Mouse (Mus musculus): Measurements from ENCODE around the gene Itgal.
"Not testable (repeated sequence)": the region's sequence is repeated elsewhere in the genome, so short reads cannot be mapped to it uniquely, and the experiment has no call there.

Gene Itgal

DNA sequence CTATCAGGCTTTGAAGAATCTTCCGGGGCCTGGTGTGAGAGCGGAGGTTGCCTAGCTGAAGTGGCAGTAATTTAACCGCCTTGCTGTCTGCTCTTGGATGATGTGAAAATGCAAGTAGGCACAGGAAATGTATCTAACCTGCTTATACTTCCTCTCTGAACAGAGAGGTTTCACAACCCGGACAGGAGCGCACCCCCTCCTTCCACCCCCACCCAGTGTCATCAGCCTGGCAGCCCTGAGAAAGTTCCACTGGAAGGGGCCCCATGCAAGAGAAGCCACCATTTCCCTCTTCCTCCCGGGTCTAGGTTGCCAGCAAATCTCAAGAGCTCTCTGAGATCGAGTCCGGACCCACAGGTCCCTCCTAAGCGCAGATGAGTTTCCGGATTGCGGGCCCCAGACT is at the start of gene Itgal:
Gene Itgal (plus strand): TSS at position 163 of the 400 bp plus-strand sequence.
- no peak for DNase-seq

DNA sequence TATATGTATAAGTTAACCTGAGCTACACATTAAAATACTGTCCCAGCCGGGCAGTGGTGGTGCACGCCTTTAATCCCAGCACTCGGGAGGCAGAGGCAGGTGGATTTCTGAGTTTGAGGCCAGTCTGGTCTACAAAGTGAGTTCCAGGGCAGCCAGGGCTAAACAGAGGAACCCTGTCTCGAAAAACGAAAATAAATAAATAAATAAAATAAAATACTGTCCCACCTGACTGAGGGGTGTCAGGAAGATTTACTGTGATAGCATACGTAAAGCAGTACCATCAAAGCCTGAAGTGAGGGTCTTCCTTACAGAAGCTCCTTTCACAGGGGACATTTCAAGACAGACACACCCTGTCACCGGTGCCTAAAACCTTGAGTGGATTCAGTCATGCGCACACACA is 45.5 kb upstream of the Itgal start:
- DNase-seq = not testable (repeated sequence)

DNA sequence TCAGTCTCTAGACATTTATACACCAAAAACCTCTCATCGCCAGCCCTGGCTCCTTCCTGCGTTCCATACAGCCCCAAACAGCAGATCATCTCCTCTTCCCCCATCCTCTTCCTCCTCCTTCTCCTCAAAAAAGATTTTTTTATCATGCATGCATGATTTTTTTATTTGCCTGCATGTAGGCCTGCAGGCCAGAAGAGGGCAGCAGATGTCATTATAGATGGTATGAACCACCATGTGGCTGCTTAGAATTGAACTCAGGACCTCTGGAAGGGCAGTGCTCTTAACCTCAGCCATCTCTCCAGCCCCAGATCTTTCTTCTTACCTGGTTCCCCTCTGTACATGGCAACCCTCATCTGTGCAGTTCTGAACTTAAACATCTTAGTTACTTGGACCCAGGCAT is 43.6 kb upstream of the Itgal start:
- DNase-seq = no peak

DNA sequence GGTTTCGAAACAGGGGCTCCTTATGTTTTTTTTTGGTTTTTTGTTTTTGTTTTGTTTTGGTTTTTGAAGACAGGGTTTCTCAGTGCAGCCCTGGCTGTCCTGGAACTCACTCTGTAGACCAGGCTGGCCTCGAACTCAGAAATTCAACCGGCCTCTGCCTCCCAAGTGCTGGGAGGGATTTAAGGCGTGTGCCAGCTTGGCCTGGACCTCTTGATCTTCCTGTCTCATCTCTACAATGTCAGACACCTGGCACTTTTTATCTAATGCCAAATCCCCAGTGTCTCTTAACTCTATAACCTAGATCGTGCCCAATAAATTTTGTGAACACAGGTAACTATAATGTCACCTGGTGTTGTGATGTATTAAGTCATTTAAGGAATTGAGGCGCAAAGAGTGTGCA is 42.7 kb upstream of the Itgal start:
- DNase-seq = no peak

DNA sequence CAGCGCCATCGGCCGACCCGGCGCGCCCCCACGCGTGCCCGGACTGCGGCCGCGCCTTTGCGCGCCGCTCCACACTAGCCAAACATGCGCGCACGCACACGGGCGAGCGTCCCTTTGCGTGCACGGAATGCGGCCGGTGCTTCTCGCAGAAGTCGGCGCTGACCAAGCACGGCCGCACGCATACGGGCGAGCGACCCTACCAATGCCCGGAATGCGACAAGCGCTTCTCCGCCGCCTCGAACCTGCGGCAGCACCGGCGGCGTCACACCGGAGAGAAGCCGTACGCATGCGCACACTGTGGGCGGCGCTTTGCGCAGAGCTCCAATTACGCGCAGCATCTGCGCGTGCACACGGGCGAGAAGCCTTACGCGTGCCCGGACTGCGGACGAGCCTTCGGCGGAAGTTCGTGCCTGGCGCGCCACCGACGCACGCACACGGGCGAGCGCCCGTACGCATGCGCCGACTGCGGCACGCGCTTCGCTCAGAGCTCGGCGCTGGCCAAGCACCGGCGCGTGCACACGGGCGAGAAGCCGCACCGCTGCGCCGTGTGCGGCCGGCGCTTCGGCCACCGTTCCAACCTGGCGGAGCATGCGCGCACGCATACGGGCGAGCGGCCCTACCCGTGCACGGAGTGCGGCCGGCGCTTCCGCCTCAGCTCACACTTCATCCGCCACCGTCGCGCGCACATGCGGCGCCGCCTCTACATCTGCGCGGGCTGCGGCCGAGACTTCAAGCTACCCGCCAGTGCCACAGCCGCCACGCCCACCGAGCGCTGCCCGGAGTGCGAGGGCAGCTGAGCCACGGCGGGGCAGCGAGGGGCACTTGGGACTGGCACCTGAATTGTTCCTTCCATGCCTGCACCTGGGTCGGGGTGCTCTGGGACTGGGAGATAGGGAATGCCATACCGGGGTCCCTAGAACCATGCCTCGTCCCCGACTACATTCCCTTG is 42.0 kb upstream of the Itgal start:
- peak; percentile 94 for DNase-seq

DNA sequence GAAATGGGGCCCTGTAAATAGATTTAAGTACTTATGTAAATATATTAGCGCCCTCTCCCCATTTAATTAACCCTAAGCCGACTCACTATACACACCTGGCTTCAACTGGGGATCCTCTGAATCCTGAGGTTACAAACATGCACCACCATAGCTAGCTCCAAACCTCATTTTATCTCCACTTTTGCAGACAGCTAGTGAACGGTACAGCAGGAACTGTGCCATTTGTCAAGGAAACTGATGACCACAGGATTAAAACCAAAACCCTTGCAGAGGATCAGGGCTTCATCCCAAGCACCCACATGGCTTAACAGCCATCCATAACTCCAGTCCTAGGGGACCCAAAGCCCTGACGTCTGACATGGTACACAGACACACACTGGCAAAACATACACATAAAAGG is 41.1 kb upstream of the Itgal start:
- DNase-seq = no peak

DNA sequence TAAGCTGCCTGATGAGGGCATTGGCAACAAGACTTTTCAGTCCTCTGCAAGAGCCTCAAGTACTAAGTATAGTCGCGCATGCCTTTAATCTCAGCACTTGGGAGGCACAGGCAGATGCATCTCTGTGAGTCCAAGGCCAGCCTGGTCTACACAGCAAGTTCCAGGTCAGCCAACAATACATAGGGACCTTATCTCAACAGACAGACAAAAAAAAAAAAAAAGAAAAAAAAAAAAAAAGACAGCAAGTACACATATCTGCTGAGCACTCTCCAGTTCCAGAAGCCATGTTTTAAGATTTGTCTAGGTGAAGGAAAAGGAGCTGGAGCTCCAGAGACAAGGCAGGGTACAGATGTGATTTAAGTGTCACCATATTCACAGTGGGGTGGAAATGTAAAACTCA is 40.1 kb upstream of the Itgal start:
- DNase-seq = no peak

DNA sequence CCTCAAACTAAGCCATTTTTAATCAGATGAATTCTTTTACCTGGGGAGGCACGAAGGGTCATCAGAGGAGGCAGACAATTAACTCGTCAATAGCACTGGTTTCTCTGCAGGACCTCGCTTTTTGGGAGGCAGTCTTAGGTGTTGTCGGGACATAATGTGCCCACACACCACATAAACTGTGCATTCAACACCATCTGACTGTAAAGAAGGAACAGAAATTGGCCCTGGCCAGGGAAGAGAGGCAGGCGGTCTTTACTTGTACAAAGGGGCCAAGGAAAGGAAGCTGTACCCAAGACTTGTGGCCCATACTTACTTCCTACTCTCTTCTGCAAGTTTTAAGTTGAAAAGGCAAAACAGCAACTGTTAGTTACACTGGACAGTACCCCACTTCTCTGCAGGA is 39.5 kb upstream of the Itgal start:
- DNase-seq = no peak

DNA sequence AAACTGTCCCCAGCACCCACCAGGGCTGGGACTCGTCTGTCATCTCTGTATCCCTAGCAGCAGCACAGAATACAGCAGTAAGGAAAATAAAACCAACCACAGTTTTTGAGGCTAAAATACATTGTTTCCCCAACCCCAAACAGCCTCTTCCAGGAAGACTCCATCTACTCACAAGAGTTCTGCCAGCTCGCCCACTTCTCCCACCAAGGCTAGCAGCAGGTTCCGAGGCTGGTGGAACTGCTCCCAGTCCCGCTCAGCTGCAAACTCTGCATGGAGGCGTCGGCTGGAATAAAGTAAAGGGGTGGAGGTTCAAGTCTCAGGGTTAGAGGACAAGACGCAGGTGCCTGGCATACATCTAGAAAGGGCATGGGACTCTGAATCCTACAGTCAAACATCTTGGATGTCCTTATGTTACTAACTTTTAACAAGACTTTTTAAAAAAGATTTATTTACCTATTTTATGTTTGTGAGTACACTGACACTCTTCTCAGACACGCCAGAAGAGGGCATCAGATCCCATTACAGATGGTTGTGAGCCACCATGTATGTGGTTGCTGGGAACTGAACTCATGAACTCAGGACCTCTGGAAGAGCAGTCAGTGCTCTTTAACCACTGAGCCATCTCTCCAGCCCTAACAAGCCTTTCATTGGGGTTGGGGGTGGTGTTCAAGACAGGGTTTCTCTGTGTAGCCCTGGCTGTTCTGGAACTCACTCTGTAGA is 36.7 kb upstream of the Itgal start:
- no peak for DNase-seq

DNA sequence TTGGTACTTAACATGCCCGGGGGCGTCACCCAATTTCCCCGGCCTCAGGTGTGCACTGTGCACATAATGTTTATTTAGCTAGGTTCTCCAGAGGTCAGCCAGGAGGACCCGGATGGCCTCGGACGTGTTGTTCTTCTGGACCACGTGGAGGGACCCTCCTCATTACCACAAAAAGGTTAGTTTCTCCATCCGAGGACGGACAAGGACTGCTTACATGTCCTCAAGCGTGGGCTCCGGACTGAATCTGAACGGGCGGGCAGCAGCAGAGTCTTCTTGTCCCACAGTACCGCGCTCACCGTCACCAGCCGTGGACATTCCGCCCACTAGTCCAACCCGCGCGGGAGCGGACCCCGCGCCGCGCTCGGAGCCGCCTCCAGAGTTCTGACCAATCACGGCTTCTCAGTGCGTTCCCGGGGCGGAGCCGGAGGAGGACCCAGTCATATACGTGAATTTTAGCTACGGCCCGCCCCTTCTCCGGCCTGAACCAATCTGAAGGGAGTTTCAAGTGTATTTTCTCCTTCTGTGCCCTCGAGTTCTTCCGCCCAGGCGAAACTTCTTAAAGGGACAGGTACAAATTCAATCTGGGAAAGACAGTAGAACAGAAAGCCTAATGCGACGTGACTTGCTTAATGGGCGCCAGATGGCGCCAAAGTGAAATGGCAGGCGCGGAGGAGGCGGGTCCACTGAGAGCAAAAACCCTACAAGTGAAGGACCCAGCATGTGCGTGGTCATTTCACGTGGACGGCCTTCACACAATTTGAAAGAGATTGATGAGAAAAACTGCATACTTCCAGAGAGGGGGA is 35.5 kb upstream of the Itgal start, which contains the start of gene Dctpp1:
Gene Dctpp1 (minus strand): TSS at position 401 of the 803 bp plus-strand sequence.
- DNase-seq = peak; percentile 97

DNA sequence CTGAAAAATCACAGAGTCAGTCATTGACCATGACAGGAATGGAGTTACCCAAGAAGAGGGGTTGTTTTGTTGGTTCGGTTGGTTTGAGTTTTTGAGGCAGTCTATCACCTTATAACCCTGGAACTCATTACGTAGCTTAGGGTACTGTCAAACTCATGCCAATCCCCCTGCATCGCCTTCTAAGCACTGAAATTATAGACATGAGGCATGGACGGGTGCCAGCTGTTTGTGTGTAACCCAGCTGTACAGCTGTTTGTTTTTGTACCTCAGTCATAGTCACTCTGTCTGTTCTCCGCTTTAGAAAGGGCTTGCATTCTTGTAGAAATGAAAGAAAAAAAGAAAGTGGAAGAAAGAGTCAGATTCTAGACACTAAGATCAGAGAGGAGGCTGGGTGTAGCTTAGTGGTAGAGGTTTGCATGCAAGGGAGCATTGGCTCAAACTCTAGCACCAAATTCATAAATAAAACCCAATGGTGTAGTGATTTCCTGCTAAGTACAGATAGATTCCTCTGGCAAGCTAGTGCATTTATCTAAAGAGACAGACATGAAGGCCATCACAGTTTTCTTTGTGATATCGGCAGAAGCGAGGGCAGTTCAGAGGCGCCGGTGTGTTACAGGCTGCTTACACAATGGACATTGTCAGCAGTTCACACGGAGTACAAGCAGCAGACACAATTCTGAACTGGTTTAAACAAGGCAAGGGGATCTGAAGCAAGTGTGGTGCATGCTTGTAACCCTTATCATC is 33.7 kb upstream of the Itgal start:
- no peak for DNase-seq

DNA sequence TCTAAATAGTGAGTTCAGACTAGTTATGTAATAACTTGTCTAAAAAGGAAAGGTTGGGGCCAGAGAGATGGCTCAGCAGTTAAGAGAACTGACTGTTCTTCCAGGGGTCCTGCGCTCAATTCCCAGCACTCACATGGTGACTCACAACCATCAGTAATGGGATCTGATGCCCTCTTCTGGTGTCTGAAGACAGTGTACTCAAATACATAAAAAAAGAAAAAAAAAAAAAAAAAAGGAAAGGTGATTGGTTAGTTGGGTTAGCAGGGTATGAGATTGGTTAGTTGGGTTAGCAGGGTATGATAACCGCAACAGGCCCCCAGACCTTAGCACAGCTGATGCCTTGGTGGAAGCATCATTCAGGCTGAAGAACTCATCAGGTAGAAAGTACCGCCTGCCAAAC is 32.5 kb upstream of the Itgal start:
- DNase-seq = no peak

DNA sequence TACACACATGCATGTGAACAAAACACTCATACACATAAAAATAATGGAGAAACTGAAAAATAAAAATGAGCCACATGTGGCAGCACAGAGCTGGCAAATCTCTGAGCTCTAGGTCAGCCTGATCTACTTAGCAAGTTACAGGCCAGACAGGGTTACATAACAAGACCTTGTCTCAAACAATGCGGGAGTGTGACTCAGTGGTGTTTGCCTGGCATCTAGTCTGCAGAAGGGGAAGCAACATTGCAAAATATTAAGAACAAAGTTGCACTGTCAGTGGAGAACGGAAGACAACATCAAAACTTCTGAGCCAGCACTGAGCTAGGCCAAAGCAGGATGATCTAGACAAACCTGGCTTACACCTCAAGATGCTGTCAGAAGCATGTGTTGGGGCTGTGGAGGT is 25.8 kb upstream of the Itgal start:
- no peak for DNase-seq

DNA sequence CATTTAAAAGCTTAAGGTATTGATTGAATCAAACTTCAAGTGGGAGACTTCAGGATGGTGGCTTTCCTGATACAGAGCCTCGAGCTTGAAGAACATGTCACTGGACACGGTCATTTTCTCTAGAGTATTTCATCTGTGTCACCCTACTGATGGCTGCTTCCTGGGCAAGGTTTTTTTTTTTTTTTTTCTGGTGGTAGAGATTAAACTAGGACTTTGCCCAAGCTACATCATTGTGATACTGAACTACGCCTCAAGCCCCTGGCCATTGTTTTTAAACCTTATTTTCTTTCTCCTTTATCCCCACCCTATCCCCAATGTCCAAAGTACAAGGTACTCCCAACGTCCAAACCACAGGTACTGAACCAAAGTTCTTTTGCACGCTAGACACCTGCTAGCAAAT is 25.4 kb upstream of the Itgal start:
- no peak for DNase-seq

DNA sequence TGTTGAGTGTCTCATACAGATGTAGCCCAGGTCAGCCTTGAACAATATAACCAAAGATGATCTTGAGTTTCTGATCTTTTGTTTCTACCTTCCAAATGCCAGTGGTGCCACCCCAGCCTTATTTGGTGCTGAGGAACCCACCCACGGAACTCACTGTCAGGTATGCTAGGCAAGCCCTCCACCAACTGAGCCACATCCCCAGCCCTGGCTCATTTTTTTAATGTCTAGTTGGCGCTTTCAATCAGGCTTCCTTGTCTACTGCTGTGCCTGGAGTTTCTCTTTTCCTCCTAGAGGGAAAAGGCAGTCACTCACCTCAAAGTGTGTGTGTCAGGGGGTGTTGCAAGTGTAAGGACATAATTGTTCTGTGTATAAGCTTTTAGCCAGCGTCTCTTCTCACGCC is 25.0 kb upstream of the Itgal start:
- no peak for DNase-seq

DNA sequence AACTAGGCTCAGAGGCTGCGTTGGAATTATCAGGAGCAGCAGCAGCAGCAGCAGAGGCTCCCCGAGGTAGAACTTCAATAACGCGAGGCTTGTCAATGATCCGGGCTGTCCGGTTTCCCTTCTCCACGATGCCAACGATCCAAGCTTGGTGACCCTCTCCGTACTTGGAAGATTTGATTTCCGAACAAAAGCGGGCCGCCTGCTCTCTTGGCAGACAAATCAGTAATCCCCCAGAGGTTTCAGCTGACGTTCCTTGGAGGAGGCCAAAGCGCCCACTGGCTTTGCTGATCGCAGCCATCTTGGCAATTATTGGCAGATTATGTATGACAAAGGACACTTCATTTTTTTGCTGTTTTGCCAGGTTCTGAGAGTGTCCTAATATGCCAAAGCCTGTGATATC is 23.5 kb upstream of the Itgal start:
- no peak for DNase-seq

DNA sequence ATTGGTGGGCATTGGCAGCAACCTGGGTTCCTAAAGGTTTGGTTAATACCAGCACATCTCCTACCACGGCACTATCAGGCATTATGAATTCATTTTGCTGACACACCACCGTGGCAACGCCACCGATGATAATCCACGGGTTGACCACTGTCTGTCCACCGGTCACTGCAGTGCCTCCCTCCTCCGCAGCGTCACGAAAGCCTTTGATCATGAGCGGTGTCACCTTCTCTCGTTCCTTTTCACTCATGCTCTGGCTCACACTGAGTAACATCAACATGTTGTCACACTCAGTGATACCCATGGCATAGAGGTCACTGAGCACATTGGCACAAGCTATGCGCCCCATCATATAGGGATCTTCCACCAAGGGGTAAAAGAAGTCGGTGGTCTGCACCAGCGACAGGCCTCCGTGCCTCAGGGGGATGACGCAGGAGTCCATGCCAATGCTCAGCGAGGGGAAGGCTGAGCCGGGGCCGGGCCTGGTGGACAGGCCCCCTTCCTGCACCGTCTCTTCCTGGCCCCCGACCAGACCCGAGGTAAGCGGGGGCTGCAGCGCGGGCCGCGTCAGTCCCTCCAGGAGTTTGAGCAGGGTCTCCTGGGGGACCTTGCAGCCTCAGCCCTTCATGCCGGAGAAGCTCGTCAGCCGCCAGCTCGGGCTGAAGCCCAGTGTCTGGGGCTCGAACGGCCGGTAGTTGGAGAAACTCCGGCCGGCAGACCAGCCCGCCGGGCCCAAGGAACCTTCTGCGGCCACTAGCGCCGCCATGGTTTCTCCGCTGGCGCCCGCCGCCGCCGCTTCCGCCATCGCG is 22.7 kb upstream of the Itgal start:
- peak; percentile 42 for DNase-seq

DNA sequence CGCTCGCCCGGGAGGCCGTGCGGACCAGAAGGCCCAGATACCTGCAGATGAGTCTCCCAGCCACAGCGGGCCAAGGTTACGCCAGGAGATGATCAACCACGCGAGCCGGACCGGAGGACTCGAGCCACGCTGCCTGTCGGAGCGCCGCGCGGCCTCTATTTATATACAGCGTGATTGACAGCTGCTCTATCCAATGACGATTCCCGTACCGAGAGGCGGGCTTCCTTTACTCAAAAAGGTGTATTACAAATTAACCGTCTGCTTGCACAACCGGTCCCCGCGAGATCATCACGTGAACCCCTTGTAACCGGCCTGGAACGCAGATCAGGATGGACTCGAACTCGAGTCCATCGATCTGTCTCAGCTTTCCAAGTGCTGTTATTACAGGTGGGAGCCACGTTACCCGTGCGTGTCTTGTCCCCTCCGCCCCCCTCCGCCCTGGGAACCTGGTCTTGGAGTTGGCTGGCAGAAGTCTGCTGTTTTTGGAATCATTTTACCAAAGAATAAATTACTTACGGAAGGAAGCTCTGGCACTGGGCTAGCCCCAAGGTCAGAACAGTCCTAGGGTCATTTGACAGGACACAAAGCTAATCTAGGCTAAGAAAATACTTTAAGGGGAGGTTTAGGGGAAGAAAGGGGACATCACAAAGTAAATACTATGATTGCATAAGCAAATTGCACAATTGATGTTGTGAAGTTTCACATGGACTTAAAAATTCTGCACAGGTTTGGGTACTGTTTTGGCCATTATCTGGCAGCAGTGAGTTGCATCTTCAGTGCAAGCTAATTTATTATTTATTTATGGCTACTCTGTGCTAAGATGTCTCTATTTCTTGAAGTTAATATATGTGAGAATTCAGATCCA is 21.9 kb upstream of the Itgal start, which contains the start of gene Sephs2:
Gene Sephs2 (minus strand): TSS at position 131 of the 865 bp plus-strand sequence.
- peak; percentile 98 for DNase-seq

DNA sequence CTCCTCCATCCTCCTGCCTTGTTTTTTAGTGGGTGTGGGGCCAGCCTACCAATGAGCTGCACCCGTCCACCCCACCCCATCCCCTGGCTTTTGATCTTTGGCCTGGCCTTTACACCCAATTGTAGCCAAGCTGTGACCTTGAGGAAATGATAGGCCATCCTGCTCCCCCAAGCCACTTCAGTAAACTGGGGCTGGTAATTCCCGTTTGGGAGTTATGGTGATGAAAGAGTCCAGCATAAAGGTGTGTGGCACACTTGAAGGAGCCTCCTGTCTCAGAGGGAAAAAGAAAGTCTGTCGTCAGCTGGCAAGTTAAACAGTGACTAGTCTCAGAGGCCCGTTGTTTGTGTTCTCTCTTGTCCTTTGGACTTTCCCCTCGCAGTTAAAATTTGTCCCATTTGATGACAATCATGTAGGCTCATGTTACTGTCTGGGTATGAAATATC is 19.5 kb upstream of the Itgal start:
- no peak for DNase-seq

DNA sequence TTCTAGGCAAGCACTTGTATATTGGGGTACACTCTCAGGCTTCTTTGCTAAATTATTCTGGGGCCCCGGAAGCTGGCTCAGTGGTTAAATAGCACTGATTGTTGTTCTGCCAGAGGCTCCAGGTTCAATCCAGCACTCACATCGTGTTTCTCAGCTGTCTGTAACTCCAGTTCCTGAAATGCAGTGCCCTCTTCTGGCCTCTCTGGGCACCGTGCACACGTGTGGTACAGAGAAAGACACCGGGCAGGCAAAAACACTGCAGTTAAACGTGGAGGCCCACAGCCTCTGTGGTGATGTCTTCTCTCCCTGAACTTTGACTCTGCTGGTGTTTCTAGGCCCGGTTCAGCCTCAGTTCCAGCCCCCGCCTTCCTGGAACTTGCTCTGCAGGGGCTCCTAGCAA is 17.7 kb upstream of the Itgal start:
- no peak for DNase-seq
